Mouse (Mus musculus) liver, embryonic 14.5 days (tissue): Measurements from ENCODE around the gene Ginm1. TPM values are rescaled to one million over a fixed set of nuclear protein-coding genes. Genes with fewer than 3 reads are reported as not detected.

Experiments
- ATAC-seq: fragments of 200-750 bp; cut with Nextera tagmentation; 2 replicates; pipeline ENCODE4 v1.8.0; 2017; ENCODE audit warnings: moderate number of reproducible peaks, mild to moderate bottlenecking, moderate library complexity; ENCODE audit not compliant: insufficient read depth
- DNase-seq, 3 experiments: peaks; one replicate each; pipeline ENCODE4 v3.0.0-alpha.2; 2012 to 2013; ENCODE audit warnings: low read depth in 3 of 3, low spot score in 3 of 3
- H3K27ac ChIP-seq: fragments of 300-500 bp; sonication (generic); 2 replicates; pipeline ENCODE4 v1.5.1; 2014; ENCODE audit warnings: moderate library complexity, mild to moderate bottlenecking, control low read depth, inconsistent platforms
- H3K27me3 ChIP-seq: fragments of 300-500 bp; sonication (generic); 2 replicates; pipeline ENCODE4 v1.6.1; 2014; ENCODE audit warnings: mild to moderate bottlenecking, low read length, moderate library complexity; ENCODE audit not compliant: control insufficient read depth, insufficient read depth
- H3K36me3 ChIP-seq: fragments of 300-500 bp; sonication (generic); replicated peaks from 2 replicates; pipeline ENCODE4 v1.6.1; 2014; ENCODE audit warnings: low read depth; ENCODE audit not compliant: control insufficient read depth, insufficient read depth
- H3K4me1 ChIP-seq, 2 experiments: fragments of 200-500 bp in 1 of 2; fragments of 300-500 bp in 1 of 2; sonication (generic) in 1 of 2; replicated peaks; 2 replicates each; pipeline ENCODE4 v1.6.1; 2012 to 2014; ENCODE audit warnings: antibody characterized with exemption in 1 of 2, inconsistent platforms in 1 of 2, low read length in 1 of 2; ENCODE audit not compliant: control insufficient read depth in 2 of 2, insufficient read depth in 2 of 2
- H3K4me2 ChIP-seq: fragments of 300-500 bp; sonication (generic); 2 replicates; pipeline ENCODE4 v1.6.1; 2014; ENCODE audit warnings: low read depth, mild to moderate bottlenecking, control low read depth, moderate library complexity
- H3K4me3 ChIP-seq, 2 experiments: fragments of 200-500 bp in 1 of 2; fragments of 300-500 bp in 1 of 2; sonication (generic) in 1 of 2; 2 replicates each; pipeline ENCODE4 v1.5.1; 2012 to 2014; ENCODE audit warnings: low read depth in 2 of 2, low read length in 2 of 2, mild to moderate bottlenecking in 2 of 2, control low read depth in 1 of 2, inconsistent platforms in 1 of 2, moderate library complexity in 1 of 2; ENCODE audit not compliant: insufficient read depth in 1 of 2
- H3K9ac ChIP-seq: fragments of 300-500 bp; sonication (generic); replicated peaks from 2 replicates; pipeline ENCODE4 v1.6.1; 2014; ENCODE audit warnings: mild to moderate bottlenecking, control low read depth, moderate library complexity
- H3K9me3 ChIP-seq: fragments of 300-500 bp; sonication (generic); 2 replicates; pipeline ENCODE4 v1.6.1; 2016; ENCODE audit warnings: low read length, mixed read lengths; ENCODE audit not compliant: control insufficient read depth
- CTCF ChIP-seq: IDR thresholded peaks from 2 replicates; pipeline ENCODE4 v1.5.1; 2016; ENCODE audit warnings: antibody characterized with exemption, low read depth, control low read depth
- EP300 ChIP-seq: IDR thresholded peaks from 2 replicates; pipeline ENCODE4 v1.6.1; 2016; ENCODE audit warnings: antibody characterized with exemption, low read depth
- WGBS: fragments of 180-500 bp; shearing (Covaris S2); extraction: QIAGEN DNeasy Blood & Tissue Kit; methylation state at CpG from one replicate; pipeline ENCODE4 v1.1.7; 2014; ENCODE audit not compliant: insufficient replicate concordance; 5-methylcytosine and 5-hydroxymethylcytosine counted together
- polyA plus RNA-seq, 2 experiments: library from polyadenylated mRNA; depleted of rRNA in 1 of 2; stranded (reverse) in 1 of 2; unstranded in 1 of 2; fragments of >200 nt; fragmentation: Nextera tagmentation in 1 of 2; extraction: Ambion mirVana in 1 of 2; gene quantifications; 2 replicates each; pipeline versions ENCODE4 v1.2.1 to v1.2.3; 2012 to 2014

Ginm1 gene
- polyA plus RNA-seq, 2 experiments, result 12.3 to 26.9 TPM

- DNase-seq, result no peak
- H3K4me2 ChIP-seq, result no peak overlapping the region
- H3K36me3 ChIP-seq, result peaks cover 15% of the 10 kb centered on the region
Measured at GRCm38 (mm10) chr10:7824663-7825280, 32.1 kb upstream of the Ginm1 start.

GRCm38 (mm10) chr10:7821981-7822380 lies 29.4 kb upstream of the Ginm1 start:
- no peak overlapping the region for H3K4me3 ChIP-seq
- H3K9me3 ChIP-seq, result no peaks in the 10 kb centered on the region
- ATAC-seq, result no peak
- H3K27ac ChIP-seq, result no peak overlapping the region
- H3K36me3 ChIP-seq, result peaks cover 26% of the 10 kb centered on the region
- H3K9ac ChIP-seq, result no peak overlapping the region
- H3K27me3 ChIP-seq, result no peaks in the 10 kb centered on the region
- DNase-seq, result no peak
- no peak overlapping the region for H3K4me2 ChIP-seq
- 84% methylated on average over 12 of the region's 12 CpGs for WGBS
- no peaks in the 10 kb centered on the region for H3K4me1 ChIP-seq
- TF ChIP-seq CTCF (no peak), EP300 (no peak)

More at GRCm38 (mm10) chr10:7824663-7825280, 32.1 kb upstream of the Ginm1 start:
- H3K9me3 ChIP-seq, result no peaks in the 10 kb centered on the region
- TF ChIP-seq CTCF (no peak), EP300 (no peak)
- H3K27ac ChIP-seq, result no peak overlapping the region
- ATAC-seq, result no peak
- H3K27me3 ChIP-seq, result no peaks in the 10 kb centered on the region
- no peak overlapping the region for H3K4me3 ChIP-seq
- no peak overlapping the region for H3K9ac ChIP-seq
- WGBS, result 76% methylated on average over 9 of the region's 9 CpGs
- H3K4me1 ChIP-seq, result no peaks in the 10 kb centered on the region

GRCm38 (mm10) chr10:7820171-7820570 lies 27.5 kb upstream of the Ginm1 start:
- no peak for ATAC-seq
- no peak for DNase-seq
- 70% methylated on average over 5 of the region's 5 CpGs for WGBS
- Histone ChIP-seq H3K4me2 (no peak overlapping the region), H3K27ac (no peak overlapping the region), H3K4me1 (no peaks in the 10 kb centered on the region), H3K36me3 (peaks cover 36% of the 10 kb centered on the region), H3K9ac (no peak overlapping the region), H3K27me3 (no peaks in the 10 kb centered on the region), H3K4me3 (no peak overlapping the region), H3K9me3 (no peaks in the 10 kb centered on the region)
- TF ChIP-seq EP300 (no peak), CTCF (no peak)

- Histone ChIP-seq H3K4me2 (no peak overlapping the region), H3K9ac (no peak overlapping the region), H3K4me3 (no peak overlapping the region), H3K4me1 (no peaks in the 10 kb centered on the region), H3K27me3 (no peaks in the 10 kb centered on the region), H3K9me3 (no peaks in the 10 kb centered on the region), H3K36me3 (peaks cover 37% of the 10 kb centered on the region), H3K27ac (no peak overlapping the region)
- ATAC-seq (no peak), DNase-seq (no peak)
- 84% methylated on average over 4 of the region's 4 CpGs for WGBS
- no peak for TF ChIP-seq CTCF
- TF ChIP-seq EP300, result no peak
Measured at GRCm38 (mm10) chr10:7819603-7820002, 27.0 kb upstream of the Ginm1 start.

GRCm38 (mm10) chr10:7819156-7819555 lies 26.5 kb upstream of the Ginm1 start:
- no peak overlapping the region for H3K27ac ChIP-seq
- H3K4me2 ChIP-seq, result no peak overlapping the region
- peaks cover 37% of the 10 kb centered on the region for H3K36me3 ChIP-seq
- TF ChIP-seq CTCF (no peak), EP300 (no peak)
- DNase-seq (no peak), ATAC-seq (no peak)
- no peaks in the 10 kb centered on the region for H3K9me3 ChIP-seq
- 82% methylated on average over 4 of the region's 4 CpGs for WGBS
- no peak overlapping the region for H3K9ac ChIP-seq
- no peak overlapping the region for H3K4me3 ChIP-seq
- no peaks in the 10 kb centered on the region for H3K4me1 ChIP-seq
- H3K27me3 ChIP-seq, result no peaks in the 10 kb centered on the region
